Mouse (Mus musculus): ENCODE data around the gene Acer3. TPM values are rescaled to one million over a fixed set of nuclear protein-coding genes. Genes with fewer than 3 reads are reported as not detected.

Gene Acer3
- polyA plus RNA-seq, 1 experiment from 2014 or later, result 39.0 TPM

- no peak overlapping the region for H3K4me3 ChIP-seq (ENCODE audit: inconsistent target)
- no peak overlapping the region for H3K27ac ChIP-seq
- WGBS (ENCODE audit: missing documents), result 44% methylated on average over 7 of the region's 7 CpGs
- H3K36me3 ChIP-seq (ENCODE audit: inconsistent target), result no peaks in the 10 kb centered on the region
- no peaks in the 10 kb centered on the region for H3K79me2 ChIP-seq (ENCODE audit: inconsistent target)
Measured at GRCm38 (mm10) chr7:98348043-98348442, 27.0 kb upstream of the Acer3 start.

GRCm38 (mm10) chr7:98347471-98347870 lies 26.5 kb upstream of the Acer3 start:
- no peaks in the 10 kb centered on the region for H3K79me2 ChIP-seq (ENCODE audit: inconsistent target)
- WGBS (ENCODE audit: missing documents), result 89% methylated on average over 5 of the region's 5 CpGs
- H3K27ac ChIP-seq, result no peak overlapping the region

GRCm38 (mm10) chr7:98345036-98345435 lies 24.0 kb upstream of the Acer3 start:
- Histone ChIP-seq H3K27ac (no peak overlapping the region), H3K79me2 (ENCODE audit: inconsistent target) (no peaks in the 10 kb centered on the region), H3K36me3 (ENCODE audit: inconsistent target) (no peaks in the 10 kb centered on the region), H3K4me3 (ENCODE audit: inconsistent target) (no peak overlapping the region)
- WGBS (ENCODE audit: missing documents), result 81% methylated on average over 6 of the region's 6 CpGs

More at GRCm38 (mm10) chr7:98347471-98347870, 26.5 kb upstream of the Acer3 start:
- no peak overlapping the region for H3K4me3 ChIP-seq (ENCODE audit: inconsistent target)
- H3K36me3 ChIP-seq (ENCODE audit: inconsistent target), result no peaks in the 10 kb centered on the region

GRCm38 (mm10) chr7:98344361-98344760 lies 23.4 kb upstream of the Acer3 start:
- H3K4me3 ChIP-seq (ENCODE audit: inconsistent target), result no peak overlapping the region
- H3K79me2 ChIP-seq (ENCODE audit: inconsistent target), result no peaks in the 10 kb centered on the region
- 32% methylated on average over 3 of the region's 3 CpGs for WGBS (ENCODE audit: missing documents)
- no peak overlapping the region for H3K27ac ChIP-seq
- no peaks in the 10 kb centered on the region for H3K36me3 ChIP-seq (ENCODE audit: inconsistent target)

- no peak overlapping the region for H3K27ac ChIP-seq
Measured at GRCm38 (mm10) chr7:98342249-98342648, 21.2 kb upstream of the Acer3 start.

GRCm38 (mm10) chr7:98341475-98341874 lies 20.5 kb upstream of the Acer3 start:
- H3K27ac ChIP-seq, result peak overlapping the region; percentile 19; the same call in 1 of the 2 replicates
- WGBS (ENCODE audit: missing documents), result 4% methylated on average over 13 of the region's 13 CpGs
- peak overlapping the region; percentile 20 for H3K4me3 ChIP-seq (ENCODE audit: inconsistent target)
- no peaks in the 10 kb centered on the region for H3K36me3 ChIP-seq (ENCODE audit: inconsistent target)
- no peaks in the 10 kb centered on the region for H3K79me2 ChIP-seq (ENCODE audit: inconsistent target)

More at GRCm38 (mm10) chr7:98342249-98342648, 21.2 kb upstream of the Acer3 start:
- Histone ChIP-seq H3K79me2 (ENCODE audit: inconsistent target) (no peaks in the 10 kb centered on the region), H3K36me3 (ENCODE audit: inconsistent target) (no peaks in the 10 kb centered on the region), H3K4me3 (ENCODE audit: inconsistent target) (no peak overlapping the region)
- 82% methylated on average over 3 of the region's 3 CpGs for WGBS (ENCODE audit: missing documents)

GRCm38 (mm10) chr7:98340343-98340742 lies 19.3 kb upstream of the Acer3 start:
- no peaks in the 10 kb centered on the region for H3K36me3 ChIP-seq (ENCODE audit: inconsistent target)
- H3K79me2 ChIP-seq (ENCODE audit: inconsistent target), result no peaks in the 10 kb centered on the region
- WGBS (ENCODE audit: missing documents), result 97% methylated on average over 5 of the region's 5 CpGs
- no peak overlapping the region for H3K4me3 ChIP-seq (ENCODE audit: inconsistent target)
- H3K27ac ChIP-seq, result no peak overlapping the region

- no peak overlapping the region for H3K4me3 ChIP-seq (ENCODE audit: inconsistent target)
- no peaks in the 10 kb centered on the region for H3K36me3 ChIP-seq (ENCODE audit: inconsistent target)
- peak overlapping the region; percentile 75 for H3K27ac ChIP-seq
- H3K79me2 ChIP-seq (ENCODE audit: inconsistent target), result no peaks in the 10 kb centered on the region
- 18% methylated on average over 3 of the region's 3 CpGs for WGBS (ENCODE audit: missing documents)
Measured at GRCm38 (mm10) chr7:98333987-98334386, 13.0 kb upstream of the Acer3 start.

- H3K79me2 ChIP-seq (ENCODE audit: inconsistent target), result no peaks in the 10 kb centered on the region
- H3K27ac ChIP-seq, result peak overlapping the region; percentile 75
- 82% methylated on average over 5 of the region's 5 CpGs for WGBS (ENCODE audit: missing documents)
- H3K36me3 ChIP-seq (ENCODE audit: inconsistent target), result no peaks in the 10 kb centered on the region
- H3K4me3 ChIP-seq (ENCODE audit: inconsistent target), result no peak overlapping the region
Measured at GRCm38 (mm10) chr7:98333507-98333906, 12.5 kb upstream of the Acer3 start.

GRCm38 (mm10) chr7:98332678-98333397 lies 11.8 kb upstream of the Acer3 start:
- Histone ChIP-seq H3K36me3 (ENCODE audit: inconsistent target) (no peaks in the 10 kb centered on the region), H3K27ac (peak overlapping the region; percentile 75; the same call in 1 of the 2 replicates), H3K4me3 (ENCODE audit: inconsistent target) (no peak overlapping the region), H3K79me2 (ENCODE audit: inconsistent target) (no peaks in the 10 kb centered on the region)
- WGBS (ENCODE audit: missing documents), result 96% methylated on average over 5 of the region's 5 CpGs

GRCm38 (mm10) chr7:98331932-98332331 lies 10.9 kb upstream of the Acer3 start:
- Histone ChIP-seq H3K27ac (no peak overlapping the region), H3K4me3 (ENCODE audit: inconsistent target) (no peak overlapping the region)

GRCm38 (mm10) chr7:98330375-98331002 lies 9.5 kb upstream of the Acer3 start:
- 93% methylated on average over 2 of the region's 2 CpGs for WGBS (ENCODE audit: missing documents)
- H3K27ac ChIP-seq, result no peak overlapping the region

More at GRCm38 (mm10) chr7:98331932-98332331, 10.9 kb upstream of the Acer3 start:
- WGBS (ENCODE audit: missing documents), result 70% methylated on average over 3 of the region's 3 CpGs
- Histone ChIP-seq H3K36me3 (ENCODE audit: inconsistent target) (no peaks in the 10 kb centered on the region), H3K79me2 (ENCODE audit: inconsistent target) (no peaks in the 10 kb centered on the region)

GRCm38 (mm10) chr7:98329651-98330374 lies 8.8 kb upstream of the Acer3 start:
- no peak overlapping the region for H3K4me3 ChIP-seq (ENCODE audit: inconsistent target)
- 64% methylated on average over 7 of the region's 7 CpGs for WGBS (ENCODE audit: missing documents)
- peak overlapping the region; percentile 72; the same call in 1 of the 2 replicates for H3K27ac ChIP-seq
- no peaks in the 10 kb centered on the region for H3K36me3 ChIP-seq (ENCODE audit: inconsistent target)
- H3K79me2 ChIP-seq (ENCODE audit: inconsistent target), result no peaks in the 10 kb centered on the region

More at GRCm38 (mm10) chr7:98330375-98331002, 9.5 kb upstream of the Acer3 start:
- Histone ChIP-seq H3K4me3 (ENCODE audit: inconsistent target) (no peak overlapping the region), H3K79me2 (ENCODE audit: inconsistent target) (no peaks in the 10 kb centered on the region), H3K36me3 (ENCODE audit: inconsistent target) (no peaks in the 10 kb centered on the region)

GRCm38 (mm10) chr7:98328311-98328710 lies 7.3 kb upstream of the Acer3 start:
- Histone ChIP-seq H3K36me3 (ENCODE audit: inconsistent target) (no peaks in the 10 kb centered on the region), H3K4me3 (ENCODE audit: inconsistent target) (no peak overlapping the region), H3K79me2 (ENCODE audit: inconsistent target) (no peaks in the 10 kb centered on the region), H3K27ac (peak overlapping the region; percentile 72)
- 30% methylated on average over 2 of the region's 2 CpGs for WGBS (ENCODE audit: missing documents)

GRCm38 (mm10) chr7:98326051-98326450 lies 5.0 kb upstream of the Acer3 start:
- Histone ChIP-seq H3K36me3 (ENCODE audit: inconsistent target) (no peaks in the 10 kb centered on the region), H3K27ac (no peak overlapping the region), H3K79me2 (ENCODE audit: inconsistent target) (no peaks in the 10 kb centered on the region), H3K4me3 (ENCODE audit: inconsistent target) (no peak overlapping the region)
- WGBS (ENCODE audit: missing documents), result 90% methylated on average over 6 of the region's 7 CpGs
